Mouse (Mus musculus) NIH3T3 (cell line): ENCODE data around the gene Srpk2.

Experiments
- DNase-seq: peaks from one replicate; pipeline ENCODE4 v3.0.0-alpha.2; 2012; ENCODE audit warnings: low read depth

Gene Srpk2

DNA sequence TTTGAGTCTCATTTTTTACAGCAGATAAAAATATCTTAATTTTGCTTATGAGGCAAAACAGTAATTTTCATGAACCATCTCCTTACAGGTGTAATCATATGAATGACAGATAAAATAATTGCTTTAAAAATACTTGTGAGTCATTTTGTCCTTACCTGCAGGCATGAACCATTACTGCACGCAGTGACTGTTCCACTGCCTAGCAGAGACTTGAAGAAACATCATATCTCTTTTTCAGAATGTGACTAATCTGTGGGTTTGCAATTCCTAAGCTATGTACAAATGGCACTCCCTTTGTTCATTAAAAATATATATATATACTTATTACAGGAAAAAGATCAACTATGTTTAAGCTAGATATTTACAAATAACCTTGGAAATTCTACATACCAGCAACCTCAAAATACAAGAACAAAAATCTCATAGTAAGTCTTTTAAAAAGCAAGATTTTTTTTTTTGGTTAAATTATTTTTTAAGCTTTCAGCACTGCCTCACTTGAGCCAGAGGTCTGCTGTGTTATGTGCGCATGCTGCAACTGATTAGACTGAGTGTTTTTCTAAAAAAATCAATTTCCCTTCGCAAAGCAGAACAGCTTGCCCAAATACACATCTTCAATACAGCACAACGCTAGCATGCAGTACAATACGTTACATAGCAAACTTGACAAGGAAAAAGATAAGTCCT is 68.7 kb downstream of the Srpk2 start:
- DNase-seq = peak; percentile 31

- peak; percentile 15 for DNase-seq
Measured at GRCm38 (mm10) chr5:23612856-23613255, 71.6 kb downstream of the Srpk2 start.

DNA sequence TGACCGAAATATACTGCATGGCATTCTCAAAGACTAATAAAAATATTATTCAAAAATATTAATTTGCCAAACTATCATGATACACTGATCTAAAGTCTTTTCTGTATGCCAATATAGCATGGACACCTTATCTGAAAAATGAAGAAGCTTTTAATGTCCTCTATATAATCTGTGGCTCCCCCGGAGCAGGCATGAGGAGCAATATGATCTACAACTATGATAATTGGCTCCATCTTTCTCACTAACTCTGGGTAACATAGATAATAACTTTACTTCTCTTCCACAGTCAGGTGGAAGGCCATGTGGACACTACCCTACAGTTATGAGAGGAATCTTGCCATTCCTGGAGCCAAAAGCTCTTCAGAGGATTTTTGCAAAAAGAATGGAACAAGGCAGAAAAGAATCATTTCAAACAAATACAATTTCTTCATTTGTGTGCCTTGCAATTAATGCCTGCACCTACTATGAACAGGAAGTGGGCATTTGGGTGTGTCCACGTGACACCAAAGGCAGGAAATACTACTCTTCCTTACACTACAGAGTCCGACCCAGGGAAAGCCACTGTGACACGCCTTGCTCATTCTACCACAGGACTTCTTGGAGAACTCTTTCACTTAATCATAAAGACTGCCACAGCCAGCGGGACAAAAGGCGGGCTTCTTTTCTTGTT is 80.2 kb downstream of the Srpk2 start:
- no peak for DNase-seq

DNA sequence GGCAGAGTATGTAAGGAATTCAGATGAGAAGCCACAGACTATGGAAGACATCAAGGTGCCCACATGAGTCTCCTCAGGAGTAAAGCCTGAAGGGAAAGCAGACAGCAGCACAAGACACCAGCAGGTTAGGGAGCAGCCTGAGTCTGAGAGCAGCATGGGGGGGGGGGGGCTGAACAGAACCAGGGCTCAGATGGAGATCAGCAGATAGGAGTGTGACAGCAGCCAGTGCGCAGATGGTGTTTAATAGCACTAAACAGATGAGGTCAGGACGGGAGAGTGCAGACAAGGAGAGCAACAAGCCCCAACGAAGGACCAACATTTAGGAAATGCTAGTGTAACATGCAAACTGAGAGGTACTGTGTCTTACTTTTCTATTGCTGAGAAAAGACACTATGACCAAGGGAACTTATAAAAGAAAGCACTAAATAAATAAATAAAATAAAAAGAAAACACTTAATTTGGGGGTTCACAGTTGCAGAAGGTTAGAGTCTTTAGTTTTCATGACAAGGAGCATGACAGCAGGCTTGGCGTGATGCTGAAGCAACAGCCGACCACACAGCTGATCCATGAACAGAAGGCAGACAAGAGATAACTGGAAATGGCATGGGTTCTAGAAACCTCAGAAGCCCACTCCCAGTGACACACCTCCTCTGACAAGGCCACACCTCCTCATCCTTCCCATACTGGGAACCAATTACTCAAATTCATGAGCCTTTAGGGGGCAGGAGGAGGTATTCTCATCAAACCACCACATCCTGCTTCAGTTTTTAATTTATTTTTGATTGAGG is 84.5 kb downstream of the Srpk2 start:
- DNase-seq = no peak

DNA sequence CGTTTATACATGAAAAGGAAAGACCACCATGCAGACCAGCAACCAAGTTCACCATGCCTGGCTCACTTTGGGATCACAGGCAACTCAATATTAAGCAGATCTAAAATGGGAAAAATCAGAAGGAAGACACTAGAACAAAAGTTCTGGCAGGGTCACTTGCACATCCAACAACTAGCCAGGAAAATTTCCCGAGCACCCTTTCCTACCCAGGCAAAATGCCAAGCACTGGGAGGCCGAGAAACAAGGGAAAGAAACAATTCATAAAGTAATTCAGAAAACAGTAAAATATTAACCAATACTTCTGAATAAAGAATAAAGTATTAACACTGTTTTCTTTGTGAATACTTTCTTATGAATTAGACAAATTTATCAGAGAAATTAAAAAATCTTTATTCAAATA is 85.2 kb downstream of the Srpk2 start:
- DNase-seq = no peak

- DNase-seq = no peak
Measured at GRCm38 (mm10) chr5:23598491-23598890, 85.9 kb downstream of the Srpk2 start.

DNA sequence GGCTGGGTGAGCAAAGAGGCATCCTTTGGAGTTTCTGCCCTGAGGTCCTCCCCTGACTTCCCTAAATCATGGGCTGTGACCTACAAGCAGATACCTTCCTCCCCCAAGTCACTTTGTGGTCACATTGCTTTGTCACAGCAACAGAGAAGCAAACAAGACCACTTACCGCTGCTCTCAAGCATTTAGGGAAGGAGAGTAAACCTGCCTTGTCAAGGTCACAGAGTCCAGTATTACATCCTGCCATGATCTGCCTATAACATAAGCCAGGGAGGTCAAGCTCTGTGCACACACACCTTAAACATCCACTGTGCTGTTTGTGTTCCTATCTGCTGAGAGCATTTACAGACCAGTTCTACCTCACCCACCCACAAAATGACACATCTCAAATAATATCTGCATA is 86.4 kb downstream of the Srpk2 start:
- DNase-seq = no peak

- DNase-seq = no peak
Measured at GRCm38 (mm10) chr5:23597260-23597864, 87.1 kb downstream of the Srpk2 start.

DNA sequence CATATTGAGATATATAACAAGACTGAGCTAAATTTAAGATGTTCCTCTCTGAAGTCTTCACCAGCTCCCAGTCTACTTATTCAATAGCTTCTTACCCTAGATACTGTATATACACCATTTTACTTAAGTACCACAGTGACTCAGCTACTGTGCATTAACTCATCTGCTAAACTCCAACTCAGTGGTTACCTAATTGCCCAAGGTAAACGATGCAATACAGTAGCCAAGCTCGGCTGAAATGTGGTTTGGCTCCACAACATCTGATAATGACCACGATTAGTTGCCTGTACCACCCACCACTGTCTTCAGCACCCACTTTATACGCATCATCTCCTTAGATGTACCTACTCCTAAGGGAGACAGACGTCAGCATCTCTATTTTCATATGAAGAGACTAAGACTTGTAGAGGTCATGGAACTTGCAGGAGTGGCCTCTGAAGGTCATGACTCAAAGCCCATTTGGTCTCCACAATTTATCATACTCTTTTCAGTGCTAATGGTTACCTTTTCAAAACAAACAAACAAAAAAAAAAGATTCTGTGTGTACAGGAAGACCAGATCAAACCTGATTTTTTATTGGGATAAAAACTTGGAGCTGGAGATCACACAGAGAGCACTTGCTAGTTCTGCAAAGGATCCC is 88.0 kb downstream of the Srpk2 start:
- DNase-seq = no peak

DNA sequence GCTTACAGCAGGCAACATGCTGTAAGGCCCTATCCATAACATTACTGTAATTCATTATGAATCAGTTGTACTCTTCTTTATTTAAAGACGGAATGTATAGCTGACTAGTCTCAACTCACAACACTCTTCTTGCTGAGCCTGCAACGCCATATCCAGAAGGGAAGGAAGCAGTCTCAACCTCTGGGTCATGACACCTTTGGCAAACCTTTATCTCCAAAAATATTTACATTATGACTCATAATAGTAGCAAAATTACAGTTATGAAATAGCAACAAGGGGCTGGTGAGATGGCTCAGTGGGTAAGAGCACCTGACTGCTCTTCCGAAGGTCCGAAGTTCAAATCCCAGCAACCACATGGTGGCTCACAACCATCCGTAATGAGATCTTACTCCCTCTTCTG is 94.1 kb downstream of the Srpk2 start:
- DNase-seq = peak; percentile 34

DNA sequence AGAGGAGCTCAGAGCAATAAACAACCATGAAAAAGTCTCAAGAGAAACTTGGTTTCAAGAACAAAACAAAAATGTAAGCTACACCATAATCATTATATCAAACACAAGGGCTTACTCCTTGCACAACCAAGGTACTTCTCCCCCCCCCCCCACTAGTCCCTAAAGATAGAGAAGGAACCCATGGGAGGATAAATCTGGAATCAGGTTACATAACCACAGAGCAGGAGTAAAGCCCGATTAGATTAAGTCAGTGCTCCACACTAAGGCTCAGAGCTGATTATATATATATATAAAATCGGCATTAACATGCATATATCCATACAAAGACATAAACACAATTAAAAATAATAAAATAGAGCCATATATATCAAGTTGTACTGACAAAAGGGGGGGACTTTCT is 96.8 kb downstream of the Srpk2 start:
- peak; percentile 23 for DNase-seq

GRCm38 (mm10) chr5:23586531-23587453 is 97.6 kb downstream of the Srpk2 start:
- peak; percentile 69 for DNase-seq

DNA sequence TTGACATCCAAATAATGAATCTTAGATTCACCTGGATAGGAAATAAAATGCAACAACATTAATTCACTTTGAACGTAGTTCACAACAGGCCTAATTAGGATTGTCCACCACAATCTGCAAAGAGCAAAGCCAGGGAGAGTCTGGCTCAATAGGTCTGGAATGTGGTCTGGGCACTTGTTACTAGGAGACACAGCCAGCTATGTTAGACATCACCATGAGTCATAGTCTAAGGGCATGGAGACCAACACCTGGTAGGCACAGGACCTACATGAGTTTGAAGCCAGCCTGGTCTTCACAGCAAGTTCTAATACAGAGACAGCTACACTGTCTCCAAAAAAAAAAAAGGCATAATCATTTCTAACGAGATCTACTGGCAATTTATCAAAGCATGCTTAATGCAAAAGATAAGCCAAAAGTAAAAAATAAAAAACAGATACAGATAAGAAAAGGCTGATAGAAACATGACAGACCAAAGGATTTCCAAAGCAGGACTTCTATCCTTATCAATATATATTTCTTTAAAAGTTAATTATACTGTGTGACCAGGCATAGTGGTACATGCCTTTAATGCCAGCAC is 102.8 kb downstream of the Srpk2 start:
- peak; percentile 59 for DNase-seq

DNA sequence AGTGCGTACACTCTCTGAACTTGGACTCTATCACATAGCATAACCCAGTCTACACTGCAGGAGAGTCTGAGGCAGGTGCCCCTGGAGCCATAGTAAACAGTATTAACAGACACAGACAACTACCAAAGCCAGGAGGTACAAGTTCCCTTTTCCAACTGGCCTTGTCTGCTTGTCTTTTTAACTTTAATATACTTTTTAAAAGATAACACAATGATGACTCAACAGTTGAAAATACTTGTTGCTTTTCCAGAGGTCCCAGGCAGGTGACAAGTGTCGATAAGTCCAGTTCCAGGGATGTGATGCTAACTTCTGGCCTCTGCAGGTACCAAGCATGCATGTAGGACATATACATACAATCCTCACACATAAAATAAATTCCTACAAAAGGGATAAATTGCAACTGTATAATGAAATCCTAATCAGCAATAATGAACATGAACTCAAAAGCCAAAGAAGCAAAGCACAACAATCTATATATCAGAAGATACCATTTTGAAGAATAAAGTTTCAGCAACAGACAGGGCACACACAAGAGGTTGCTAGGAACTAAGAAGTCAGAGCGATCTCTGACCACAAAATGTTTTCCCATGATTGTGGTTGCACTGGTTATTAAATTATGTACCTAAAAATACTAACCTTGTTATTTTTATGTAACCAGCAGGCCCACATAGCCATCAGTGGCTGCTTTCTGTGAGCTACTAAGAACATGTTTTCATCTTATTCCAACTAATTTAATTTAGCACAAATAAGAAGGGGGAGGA is 105.1 kb downstream of the Srpk2 start:
- no peak for DNase-seq

- peak; percentile 11 for DNase-seq
Measured at GRCm38 (mm10) chr5:23578322-23578957, 106.0 kb downstream of the Srpk2 start.

DNA sequence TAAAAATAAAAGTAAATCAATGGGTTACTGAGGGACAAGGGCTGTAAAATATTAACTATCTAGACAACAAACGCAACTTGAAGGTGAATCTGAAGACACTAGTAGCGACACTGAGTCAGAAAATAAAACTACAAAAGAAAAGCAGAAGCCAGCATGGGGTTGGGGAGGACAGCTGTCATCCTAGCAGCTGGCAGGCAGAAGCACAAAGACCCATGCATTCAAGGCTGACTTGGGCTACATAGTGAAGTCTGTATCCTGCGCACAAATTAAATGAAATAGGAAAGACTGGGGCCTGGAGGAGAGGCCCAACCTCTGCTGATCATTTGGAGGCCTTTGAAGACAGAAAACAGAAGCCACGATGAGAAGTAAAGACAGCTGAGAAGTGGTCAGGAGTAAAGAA is 106.6 kb downstream of the Srpk2 start:
- no peak for DNase-seq

- peak; percentile 23 for DNase-seq
Measured at GRCm38 (mm10) chr5:23576336-23577094, 107.9 kb downstream of the Srpk2 start.

- no peak for DNase-seq
Measured at GRCm38 (mm10) chr5:23573942-23574341, 110.5 kb downstream of the Srpk2 start.

DNA sequence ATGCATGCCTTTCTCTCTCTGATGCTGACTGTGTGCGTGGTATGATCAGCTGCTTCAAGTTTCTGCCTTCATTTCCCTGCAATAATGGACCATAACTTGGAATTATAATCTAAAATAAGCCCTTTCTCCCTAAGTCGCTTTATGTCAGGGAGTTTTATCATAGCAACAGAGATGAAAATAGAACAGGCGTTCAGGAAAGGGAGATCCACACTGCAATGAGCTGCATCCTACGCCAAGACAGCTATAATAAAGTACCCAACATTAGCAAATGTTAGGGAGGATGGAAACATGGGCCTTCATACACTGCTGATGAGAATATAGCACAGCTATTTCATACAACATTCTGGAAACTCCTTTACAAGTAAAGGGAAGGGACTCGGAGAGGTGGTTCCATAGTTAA is 116.2 kb downstream of the Srpk2 start:
- no peak for DNase-seq
